Mouse (Mus musculus) retina, postnatal 7 days (tissue): ENCODE measurements around the gene Mmp9.

Experiments used
- DNase-seq: peaks from one replicate; pipeline ENCODE4 v3.0.0-alpha.2; 2012; ENCODE audit warnings: low read depth, low spot score

The Mmp9 gene

GRCm38 (mm10) chr2:164953224-164953623 is 12.6 kb downstream of the Mmp9 start:
- peak; percentile 80 for DNase-seq

- DNase-seq = no peak
These were observed 15.1 kb downstream of the Mmp9 start for GRCm38 (mm10) chr2:164955725-164956124.

- no peak for DNase-seq
These were observed 15.6 kb downstream of the Mmp9 start for GRCm38 (mm10) chr2:164956195-164956594.

- no peak for DNase-seq
These were observed 17.2 kb downstream of the Mmp9 start for GRCm38 (mm10) chr2:164957548-164958315.

- DNase-seq = no peak
These were observed 20.3 kb downstream of the Mmp9 start, which contains the start of gene Slc12a5 for GRCm38 (mm10) chr2:164960716-164961441. Gene Slc12a5 (plus strand): TSS chr2:164960802.

- DNase-seq = peak; percentile 69
These were observed 21.1 kb downstream of the Mmp9 start for GRCm38 (mm10) chr2:164961506-164962182.

GRCm38 (mm10) chr2:164962183-164962580 is 21.6 kb downstream of the Mmp9 start:
- no peak for DNase-seq

GRCm38 (mm10) chr2:164964242-164964894 is 23.8 kb downstream of the Mmp9 start:
- DNase-seq = no peak

- DNase-seq = no peak
These were observed 24.4 kb downstream of the Mmp9 start for GRCm38 (mm10) chr2:164964981-164965380.

- DNase-seq = no peak
These were observed 25.8 kb downstream of the Mmp9 start for GRCm38 (mm10) chr2:164966381-164966780.

- peak; percentile 54 for DNase-seq
These were observed 26.6 kb downstream of the Mmp9 start for GRCm38 (mm10) chr2:164967193-164967592.

GRCm38 (mm10) chr2:164967761-164968440 is 27.3 kb downstream of the Mmp9 start:
- no peak for DNase-seq

- DNase-seq = no peak
These were observed 27.9 kb downstream of the Mmp9 start for GRCm38 (mm10) chr2:164968451-164968851.

- no peak for DNase-seq
These were observed 28.8 kb downstream of the Mmp9 start for GRCm38 (mm10) chr2:164969348-164969781.

GRCm38 (mm10) chr2:164970631-164971196 is 30.1 kb downstream of the Mmp9 start:
- peak; percentile 62 for DNase-seq

- no peak for DNase-seq
These were observed 32.1 kb downstream of the Mmp9 start for GRCm38 (mm10) chr2:164972646-164973045.

- DNase-seq = no peak
These were observed 35.0 kb downstream of the Mmp9 start for GRCm38 (mm10) chr2:164975611-164976010.

GRCm38 (mm10) chr2:164979749-164980148 is 39.2 kb downstream of the Mmp9 start:
- DNase-seq = no peak

GRCm38 (mm10) chr2:164985962-164986361 is 45.4 kb downstream of the Mmp9 start:
- DNase-seq = no peak

GRCm38 (mm10) chr2:164986371-164987027 is 45.9 kb downstream of the Mmp9 start:
- no peak for DNase-seq
